Mouse (Mus musculus) CH12.LX (cell line): Measurements from ENCODE around the gene Samsn1. TPM values are rescaled to one million over a fixed set of nuclear protein-coding genes. Genes with fewer than 3 reads are reported as not detected.

Experiments
- DNase-seq: peaks from one replicate; pipeline ENCODE4 v3.0.0-alpha.2; 2013; ENCODE audit errors: extremely low read depth
- H3K27ac ChIP-seq: 2 replicates; pipeline ENCODE4 v1.5.1; 2012; ENCODE audit warnings: low read depth, mild to moderate bottlenecking, control low read depth, moderate library complexity; ENCODE audit not compliant: insufficient read depth
- H3K27me3 ChIP-seq: replicated peaks from 2 replicates; pipeline ENCODE3; 2012; ENCODE audit warnings: inconsistent platforms
- H3K36me3 ChIP-seq, 2 experiments: replicated peaks in 1 of 2; 2 replicates each; pipeline versions ENCODE3 to v1.6.1; 2012; ENCODE audit warnings: inconsistent platforms in 1 of 2, low read length in 1 of 2, mild to moderate bottlenecking in 1 of 2, mixed read lengths in 1 of 2, moderate library complexity in 1 of 2; ENCODE audit not compliant: control insufficient read depth in 1 of 2, insufficient read depth in 1 of 2
- H3K4me1 ChIP-seq, 2 experiments: 2 replicates each; pipeline ENCODE4 v1.6.1; 2012; ENCODE audit warnings: inconsistent platforms in 1 of 2, moderate library complexity in 1 of 2; ENCODE audit not compliant: insufficient read depth in 2 of 2, control insufficient read depth in 1 of 2
- H3K4me2 ChIP-seq: 2 replicates; pipeline ENCODE4 v1.6.1; 2012; ENCODE audit warnings: low read depth, mild to moderate bottlenecking, control low read depth; ENCODE audit not compliant: poor library complexity, insufficient read depth, severe bottlenecking
- H3K4me3 ChIP-seq, 3 experiments: fragments of 150-350 bp in 1 of 3; sonication (generic) in 1 of 3; replicated peaks in 1 of 3; 2 replicates each; pipeline versions ENCODE3 to v1.5.1; 2011 to 2012; ENCODE audit warnings: low read depth in 2 of 3, low read length in 2 of 3, mild to moderate bottlenecking in 2 of 3, moderate library complexity in 2 of 3, control low read depth in 1 of 3, improper control_type of control experiment in 1 of 3, inconsistent platforms in 1 of 3, mixed read lengths in 1 of 3; ENCODE audit not compliant: poor library complexity in 1 of 3
- H3K79me2 ChIP-seq: replicated peaks from 2 replicates; pipeline ENCODE4 v1.6.1; 2012; ENCODE audit warnings: mild to moderate bottlenecking, moderate library complexity; ENCODE audit not compliant: control insufficient read depth, poor library complexity, insufficient read depth, severe bottlenecking; ENCODE audit errors: extremely low read depth
- H3K9ac ChIP-seq: 2 replicates; pipeline ENCODE4 v1.6.1; 2012; ENCODE audit warnings: low read depth, mild to moderate bottlenecking, control low read depth, moderate library complexity; ENCODE audit not compliant: insufficient read depth
- H3K9me3 ChIP-seq: replicated peaks from 2 replicates; pipeline ENCODE3; 2012; ENCODE audit warnings: low read length, inconsistent platforms, mixed read lengths
- CHD1 ChIP-seq: IDR thresholded peaks from 2 replicates; pipeline ENCODE4 v1.6.1; 2012; ENCODE audit warnings: low read depth, low read length, improper control_type of control experiment, inconsistent platforms
- E2F4 ChIP-seq: IDR thresholded peaks from 2 replicates; pipeline ENCODE4 v1.6.1; 2011; ENCODE audit warnings: low read depth, low read length, improper control_type of control experiment; ENCODE audit not compliant: insufficient replicate concordance
- EP300 ChIP-seq: IDR thresholded peaks from 2 replicates; pipeline ENCODE4 v1.6.1; 2011; ENCODE audit warnings: low read length, improper control_type of control experiment
- ETS1 ChIP-seq: conservative IDR thresholded peaks from 2 replicates; pipeline ENCODE4 v1.6.1; 2012; ENCODE audit warnings: low read depth, mild to moderate bottlenecking, inconsistent platforms, low read length, improper control_type of control experiment, moderate library complexity
- HCFC1 ChIP-seq: IDR thresholded peaks from 2 replicates; pipeline ENCODE4 v1.6.1; 2012; ENCODE audit warnings: low read depth, mild to moderate bottlenecking, inconsistent platforms, low read length, improper control_type of control experiment
- IRF4 ChIP-seq: IDR thresholded peaks from 2 replicates; pipeline ENCODE4 v1.6.1; 2014; ENCODE audit warnings: low read depth, mild to moderate bottlenecking, inconsistent platforms, low read length, improper control_type of control experiment
- JUND ChIP-seq: conservative IDR thresholded peaks from 2 replicates; pipeline ENCODE4 v1.6.1; 2011; ENCODE audit warnings: low read depth, low read length, improper control_type of control experiment
- MAFK ChIP-seq: IDR thresholded peaks from 2 replicates; pipeline ENCODE4 v1.6.1; 2011; ENCODE audit warnings: low read length, improper control_type of control experiment; ENCODE audit not compliant: insufficient replicate concordance
- MAX ChIP-seq: IDR thresholded peaks from 2 replicates; pipeline ENCODE4 v1.6.1; 2011; ENCODE audit warnings: low read length, improper control_type of control experiment
- MXI1 ChIP-seq: IDR thresholded peaks from 2 replicates; pipeline ENCODE4 v1.6.1; 2011; ENCODE audit warnings: mild to moderate bottlenecking, low read depth, low read length, improper control_type of control experiment
- MYC ChIP-seq: IDR thresholded peaks from 2 replicates; pipeline ENCODE4 v1.6.1; 2011; ENCODE audit warnings: low read depth, mild to moderate bottlenecking, improper control_type of control experiment, low read length
- NELFE ChIP-seq: IDR thresholded peaks from 2 replicates; pipeline ENCODE4 v1.6.1; 2011; ENCODE audit warnings: low read depth, low read length, improper control_type of control experiment
- POLR2AphosphoS2 ChIP-seq: IDR thresholded peaks from 2 replicates; pipeline ENCODE4 v1.6.1; 2011; ENCODE audit warnings: low read depth, low read length, improper control_type of control experiment
- SIN3A ChIP-seq: IDR thresholded peaks from 2 replicates; pipeline ENCODE4 v1.6.1; 2012; ENCODE audit warnings: low read length, improper control_type of control experiment, inconsistent platforms
- SMC3 ChIP-seq: IDR thresholded peaks from 2 replicates; pipeline ENCODE4 v1.6.1; 2011; ENCODE audit warnings: low read depth, low read length, improper control_type of control experiment
- TBP ChIP-seq: conservative IDR thresholded peaks from 2 replicates; pipeline ENCODE4 v1.6.1; 2011; ENCODE audit warnings: low read depth, low read length, improper control_type of control experiment
- TCF12 ChIP-seq: IDR thresholded peaks from 2 replicates; pipeline ENCODE4 v1.6.1; 2014; ENCODE audit warnings: low read depth, mild to moderate bottlenecking, inconsistent platforms, low read length, improper control_type of control experiment
- USF1 ChIP-seq: IDR thresholded peaks from 2 replicates; pipeline ENCODE4 v1.6.1; 2014; ENCODE audit warnings: low read depth, mild to moderate bottlenecking, inconsistent platforms, low read length, improper control_type of control experiment
- ZNF384 ChIP-seq: IDR thresholded peaks from 2 replicates; pipeline ENCODE4 v1.6.1; 2012; ENCODE audit warnings: low read depth, low read length, improper control_type of control experiment, inconsistent platforms
- dilution Hi-C: fragments of 300-500 bp; cut with MboI; formaldehyde crosslinking; loops from 2 replicates; pipeline ENCODE4 v1.14.3; 2020; ENCODE audit warnings: low sequenced_read_pairs; ENCODE audit not compliant: extremely low pct_unique_long_range_greater_than_20kb, extremely low pct_ligation_motif_present
- in situ Hi-C: fragments of 300-500 bp; cut with MboI; formaldehyde crosslinking; loops from 3 replicates; pipeline ENCODE4 v1.14.3; 2019; ENCODE audit warnings: low sequenced_read_pairs, low pct_ligation_motif_present, low pct_unique_long_range_greater_than_20kb, mixed read lengths
- polyA plus RNA-seq: library from polyadenylated mRNA; unstranded; fragments of >175 nt; gene quantifications from 2 replicates; pipeline ENCODE4 v1.2.1, GENCODE M21; 2012; ENCODE audit warnings: low read depth; ENCODE audit not compliant: insufficient read length
- total RNA-seq, 2 experiments: library from RNA; depleted of rRNA; stranded (reverse); fragments of 300-350 nt in 1 of 2; fragments of >200 nt in 1 of 2; gene quantifications; 2 replicates each; pipeline ENCODE4 v1.2.3; 2012 to 2014

The Samsn1 gene
- total and polyA plus RNA-seq, 3 experiments: 27.7 to 76.9 (median 29.6) TPM

GRCm38 (mm10) chr16:75929536-75930221 is 92.4 kb downstream of the Samsn1 start:
- Histone ChIP-seq H3K4me1 (peaks cover 4 to 12% of the 10 kb centered on the region in 2 experiments; a peak in 3 of 4 replicates), H3K9ac (no peak overlapping the region), H3K9me3 (no peaks in the 10 kb centered on the region), H3K79me2 (no peaks in the 10 kb centered on the region), H3K27ac (no peak overlapping the region), H3K4me3 (no peak overlapping the region), H3K4me2 (peak overlapping the region; percentile 50), H3K36me3 (no peaks in the 10 kb centered on the region), H3K27me3 (no peaks in the 10 kb centered on the region)
- dilution Hi-C loops (no loop called here), in situ Hi-C loops (no loop called here)
- no peak for TF ChIP-seq MYC
- TF ChIP-seq ETS1: 0 out of 2 replicates have a peak, but pooled peaks have one; percentile 13
- TF ChIP-seq TCF12: 0 out of 2 replicates have a peak, but pooled peaks have one; percentile 17
- TF ChIP-seq ZNF384: peak; percentile 97
- no peak for TF ChIP-seq HCFC1
- peak; percentile 67 for TF ChIP-seq EP300
- no peak for TF ChIP-seq MAX
- DNase-seq: no peak

GRCm38 (mm10) chr16:75926511-75926910 is 95.6 kb downstream of the Samsn1 start:
- H3K36me3 ChIP-seq: no peaks in the 10 kb centered on the region
- no peaks in the 10 kb centered on the region for H3K9me3 ChIP-seq
- no peaks in the 10 kb centered on the region for H3K79me2 ChIP-seq
- H3K4me2 ChIP-seq: no peak overlapping the region
- H3K27ac ChIP-seq: no peak overlapping the region
- H3K27me3 ChIP-seq: no peaks in the 10 kb centered on the region
- in situ Hi-C loops (no loop called here), dilution Hi-C loops (no loop called here)
- H3K9ac ChIP-seq: no peak overlapping the region
- no peak for DNase-seq
- no peak overlapping the region for H3K4me3 ChIP-seq
- TF ChIP-seq SMC3 (no peak), JUND (no peak), POLR2AphosphoS2 (no peak), TBP (no peak), USF1 (no peak), CHD1 (no peak), IRF4 (no peak), HCFC1 (no peak), E2F4 (no peak), NELFE (no peak), MXI1 (no peak), SIN3A (no peak), MAFK (no peak)
- peaks cover 4 to 14% of the 10 kb centered on the region in 2 experiments; a peak in 3 of 4 replicates for H3K4me1 ChIP-seq
